Mouse (Mus musculus) Patski (cell line): ENCODE measurements at regions not wholly inside any gene's neighbourhood (a gene's known extent, or its start where the extent isn't known, plus 50 kb on each side); places are given as distances from the start of the nearest gene placed in this dataset.

Experiments used
- ATAC-seq: fragments of 100-300 bp; one replicate; pipeline ENCODE4 v1.8.0; 2021
- CTCF ChIA-PET: fragments of 350-600 bp; sonication (Branson Sonifier 250); formaldehyde crosslinking; loops from one replicate; lab custom pipeline; 2022; ENCODE audit warnings: inconsistent platforms; lab: Charles Lee
- POLR2A ChIA-PET: fragments of 350-600 bp; sonication (Branson Sonifier 250); formaldehyde crosslinking; loops from one replicate; lab custom pipeline; 2022; ENCODE audit warnings: antibody characterized with exemption, inconsistent platforms; lab: Charles Lee
- DNase-seq: peaks from one replicate; pipeline ENCODE4 v3.0.0-alpha.2; 2011; ENCODE audit warnings: low read depth, low spot score
- H3K27me3 ChIP-seq: fragments of 371-371 bp; one replicate; pipeline ENCODE4 v1.5.1; 2021
- CTCF ChIP-seq: fragments of 100-300 bp; IDR thresholded peaks from one replicate; pipeline ENCODE4 v1.5.1; 2021
- in situ Hi-C: fragments of 300-500 bp; cut with MboI; formaldehyde crosslinking; loops from 3 replicates; pipeline ENCODE4 v1.11.1; 2018; ENCODE audit warnings: low pct_unique_long_range_greater_than_20kb, mixed read lengths

- DNase-seq (no peak), ATAC-seq (no peak)
- no peak for TF ChIP-seq CTCF
- in situ Hi-C loops: no loop called here
- CTCF ChIA-PET: no interaction called here
- peaks cover 11% of the 10 kb centered on the region for H3K27me3 ChIP-seq
- POLR2A ChIA-PET: no interaction called here
Measured at GRCm38 (mm10) chr1:98268853-98269252, 152.1 kb upstream of the Slco6d1 start.

GRCm38 (mm10) chr1:98270212-98270611 lies 150.7 kb upstream of the Slco6d1 start:
- peaks cover 11% of the 10 kb centered on the region for H3K27me3 ChIP-seq
- CTCF ChIA-PET: interaction anchor here (1.7 to 2.2 kb wide), 2 partner anchors 9 to 10 kb away, joined by 3 to 4 read pairs; no protein-coding TSS in a partner anchor
- POLR2A ChIA-PET: no interaction called here
- no peak for ATAC-seq
- in situ Hi-C loops: no loop called here
- no peak for TF ChIP-seq CTCF
- DNase-seq: no peak

- peaks cover 5% of the 10 kb centered on the region for H3K27me3 ChIP-seq
- ATAC-seq (no peak), DNase-seq (no peak)
- in situ Hi-C loops: no loop called here
- POLR2A ChIA-PET: no interaction called here
- no peak for TF ChIP-seq CTCF
- CTCF ChIA-PET: no interaction called here
Measured at GRCm38 (mm10) chr1:98273966-98274616, 146.8 kb upstream of the Slco6d1 start.

- in situ Hi-C loops: no loop called here
- DNase-seq (no peak), ATAC-seq (no peak)
- TF ChIP-seq CTCF: no peak
- ChIA-PET CTCF (no interaction called here), POLR2A (no interaction called here)
- peaks cover 3% of the 10 kb centered on the region for H3K27me3 ChIP-seq
Measured at GRCm38 (mm10) chr1:98275524-98275923, 145.4 kb upstream of the Slco6d1 start.

GRCm38 (mm10) chr1:98279446-98280048 lies 141.4 kb upstream of the Slco6d1 start:
- no peak for TF ChIP-seq CTCF
- ATAC-seq (no peak), DNase-seq (no peak)
- CTCF ChIA-PET: interaction anchor here (1.4 kb wide), 1 partner anchor 9 kb away, joined by 3 read pairs; no protein-coding TSS in a partner anchor
- in situ Hi-C loops: no loop called here
- POLR2A ChIA-PET: no interaction called here
- H3K27me3 ChIP-seq: peaks cover 10% of the 10 kb centered on the region

- no peak for DNase-seq
- no peak for TF ChIP-seq CTCF
- ChIA-PET CTCF (interaction anchor here (1.4 kb wide), 1 partner anchor 10 kb away, joined by 3 read pairs; no protein-coding TSS in a partner anchor), POLR2A (no interaction called here)
- in situ Hi-C loops: no loop called here
- H3K27me3 ChIP-seq: peaks cover 10% of the 10 kb centered on the region
- ATAC-seq: no peak
Measured at GRCm38 (mm10) chr1:98280263-98281052, 140.5 kb upstream of the Slco6d1 start.

- in situ Hi-C loops: no loop called here
- CTCF ChIA-PET: no interaction called here
- DNase-seq: no peak
- POLR2A ChIA-PET: interaction anchor here (0.7 kb wide), 1 partner anchor 60 kb away, joined by 3 read pairs; no protein-coding TSS in a partner anchor
- no peak for TF ChIP-seq CTCF
- ATAC-seq: no peak
- peaks cover 10% of the 10 kb centered on the region for H3K27me3 ChIP-seq
Measured at GRCm38 (mm10) chr1:98281053-98281770, 139.7 kb upstream of the Slco6d1 start.

GRCm38 (mm10) chr1:98281771-98282149 lies 139.2 kb upstream of the Slco6d1 start:
- CTCF ChIA-PET: no interaction called here
- in situ Hi-C loops: no loop called here
- TF ChIP-seq CTCF: no peak
- H3K27me3 ChIP-seq: peaks cover 10% of the 10 kb centered on the region
- DNase-seq (no peak), ATAC-seq (no peak)
- POLR2A ChIA-PET: interaction anchor here (0.7 kb wide), 1 partner anchor 60 kb away, joined by 3 read pairs; no protein-coding TSS in a partner anchor

- no peak for TF ChIP-seq CTCF
- in situ Hi-C loops: no loop called here
- ChIA-PET CTCF (no interaction called here), POLR2A (no interaction called here)
- DNase-seq: no peak
- no peaks in the 10 kb centered on the region for H3K27me3 ChIP-seq
- no peak for ATAC-seq
Measured at GRCm38 (mm10) chr1:98303166-98303565, 117.8 kb upstream of the Slco6d1 start.

- TF ChIP-seq CTCF: no peak
- no peak for ATAC-seq
- CTCF ChIA-PET: no interaction called here
- no peak for DNase-seq
- H3K27me3 ChIP-seq: no peaks in the 10 kb centered on the region
- POLR2A ChIA-PET: interaction anchor here (0.6 kb wide), 1 partner anchor 261 kb away, joined by 4 read pairs; no protein-coding TSS in a partner anchor
- in situ Hi-C loops: no loop called here
Measured at GRCm38 (mm10) chr1:98306363-98306762, 114.6 kb upstream of the Slco6d1 start.
